Mouse (Mus musculus) forebrain, postnatal 0 days (tissue): ENCODE measurements around the gene Fam172a. TPM values are rescaled to one million over a fixed set of nuclear protein-coding genes. Genes with fewer than 3 reads are reported as not detected.
"Not testable (repeated sequence)": the region's sequence is repeated elsewhere in the genome, so short reads cannot be mapped to it uniquely, and the experiment has no call there.

ENCODE experiments used
- ATAC-seq: fragments of 200-750 bp; cut with Nextera tagmentation; 2 replicates; pipeline ENCODE4 v1.8.0; 2017; ENCODE audit warnings: mild to moderate bottlenecking, moderate library complexity
- DNase-seq: peaks from one replicate; pipeline ENCODE4 v3.0.0-alpha.2; 2015
- H3K27ac ChIP-seq: fragments of 300-500 bp; sonication (generic); 2 replicates; pipeline ENCODE4 v1.5.1; 2014; ENCODE audit warnings: low read depth, mild to moderate bottlenecking, antibody characterized with exemption, low read length, moderate library complexity, mixed read lengths
- H3K27me3 ChIP-seq: fragments of 300-500 bp; sonication (generic); 2 replicates; pipeline ENCODE4 v1.6.1; 2014; ENCODE audit warnings: mild to moderate bottlenecking, low read length, mixed read lengths; ENCODE audit not compliant: insufficient read depth
- H3K36me3 ChIP-seq: fragments of 300-500 bp; sonication (generic); 2 replicates; pipeline ENCODE4 v1.6.1; 2014; ENCODE audit warnings: mild to moderate bottlenecking, moderate library complexity; ENCODE audit not compliant: insufficient read depth
- H3K4me1 ChIP-seq: fragments of 300-500 bp; sonication (generic); 2 replicates; pipeline ENCODE4 v1.6.1; 2014; ENCODE audit warnings: antibody characterized with exemption; ENCODE audit not compliant: insufficient read depth
- H3K4me2 ChIP-seq: fragments of 300-500 bp; sonication (generic); 2 replicates; pipeline ENCODE4 v1.6.1; 2014; ENCODE audit warnings: low read depth, mild to moderate bottlenecking, moderate library complexity
- H3K4me3 ChIP-seq: fragments of 300-500 bp; sonication (generic); 2 replicates; pipeline ENCODE4 v1.5.1; 2014; ENCODE audit warnings: low read depth, low read length, mixed read lengths
- H3K9ac ChIP-seq: fragments of 300-500 bp; sonication (generic); 2 replicates; pipeline ENCODE4 v1.6.1; 2014; ENCODE audit warnings: mild to moderate bottlenecking
- H3K9me3 ChIP-seq: fragments of 300-500 bp; sonication (generic); 2 replicates; pipeline ENCODE4 v1.6.1; 2016; ENCODE audit warnings: low read length
- CTCF ChIP-seq: sonication (generic); IDR thresholded peaks from 2 replicates; pipeline ENCODE4 v1.5.1; 2016; ENCODE audit warnings: antibody characterized with exemption, control low read depth, low read depth
- WGBS: fragments of 180-500 bp; shearing (Covaris S2); extraction: QIAGEN DNeasy Blood & Tissue Kit; methylation state at CpG from one replicate; pipeline ENCODE4 v1.1.7; 2014; 5-methylcytosine and 5-hydroxymethylcytosine counted together
- polyA plus RNA-seq: library from polyadenylated mRNA; unstranded; fragments of >200 nt; fragmentation: Nextera tagmentation; extraction: Ambion mirVana; gene quantifications from 2 replicates; pipeline ENCODE4 v1.2.1, GENCODE M21; 2015
- total RNA-seq: library from RNA; depleted of rRNA; stranded (reverse); fragments of >200 nt; gene quantifications from 2 replicates; pipeline ENCODE4 v1.2.3, GENCODE M21; 2014; rRNA removed

The Fam172a gene
- total RNA-seq, result 35.5 and 38.6 TPM in 2 replicates
- polyA plus RNA-seq, result 49.4 and 51.7 TPM in 2 replicates

DNA sequence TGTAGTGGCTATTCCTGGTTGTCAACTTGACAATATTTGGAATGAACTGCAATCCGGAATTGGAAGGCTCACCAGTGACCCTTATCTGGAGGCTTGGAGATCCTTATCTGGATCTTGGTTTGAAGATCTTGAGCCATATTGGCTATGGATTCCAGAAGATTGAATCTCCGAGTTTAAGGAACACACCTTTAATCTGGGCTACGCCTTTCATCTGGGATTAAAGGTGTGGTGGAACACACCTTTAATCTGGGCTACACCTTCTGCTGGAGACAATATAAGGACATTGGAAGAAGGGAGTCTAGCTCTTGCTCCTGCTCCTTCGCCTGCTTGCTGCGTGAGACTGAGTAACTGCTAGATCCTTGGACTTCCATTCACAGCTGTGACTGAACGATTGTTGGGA, at the start of gene Fam172a:
Fam172a (plus strand) TSS at position 301 of the 400 bp plus-strand sequence.
- WGBS, result no CpG with 5 or more reads among the region's 6 CpGs
- H3K4me3 ChIP-seq, H3K36me3 ChIP-seq: not testable (repeated sequence)

DNA sequence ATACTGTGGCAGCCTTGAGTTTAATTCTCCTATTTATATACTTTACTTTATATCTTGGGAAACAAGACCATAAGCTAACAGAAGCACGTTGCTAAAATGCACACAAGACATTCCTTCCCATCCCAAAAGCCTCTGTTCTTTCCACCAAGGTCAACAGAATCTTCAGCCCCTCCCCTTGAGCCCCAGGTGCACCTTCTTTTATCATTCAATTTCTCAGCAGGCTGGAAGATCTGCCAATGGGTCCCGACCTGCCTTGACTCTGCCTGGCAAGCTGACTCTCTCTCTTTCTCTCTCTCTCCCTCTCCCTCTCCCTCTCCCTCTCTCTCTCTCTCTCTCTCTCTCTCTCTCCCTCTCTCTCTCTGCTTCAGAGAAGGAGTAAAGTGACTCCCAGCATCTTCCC, 13.2 kb upstream of the Fam172a start:
- Histone ChIP-seq H3K27ac (no peak overlapping the region), H3K36me3 (no peaks in the 10 kb centered on the region), H3K9ac (no peak overlapping the region), H3K9me3 (no peaks in the 10 kb centered on the region), H3K4me1 (no peaks in the 10 kb centered on the region), H3K27me3 (no peaks in the 10 kb centered on the region), H3K4me3 (no peak overlapping the region), H3K4me2 (no peak overlapping the region)
- TF ChIP-seq CTCF, result no peak
- ATAC-seq, result no peak
- 39% methylated on average over 2 of the region's 2 CpGs for WGBS
- no peak for DNase-seq

More for the DNA sequence above, at the start of gene Fam172a:
- ATAC-seq, H3K27me3 ChIP-seq, H3K9me3 ChIP-seq, DNase-seq, H3K4me1 ChIP-seq, H3K4me2 ChIP-seq, H3K27ac ChIP-seq, H3K9ac ChIP-seq: not testable (repeated sequence)

DNA sequence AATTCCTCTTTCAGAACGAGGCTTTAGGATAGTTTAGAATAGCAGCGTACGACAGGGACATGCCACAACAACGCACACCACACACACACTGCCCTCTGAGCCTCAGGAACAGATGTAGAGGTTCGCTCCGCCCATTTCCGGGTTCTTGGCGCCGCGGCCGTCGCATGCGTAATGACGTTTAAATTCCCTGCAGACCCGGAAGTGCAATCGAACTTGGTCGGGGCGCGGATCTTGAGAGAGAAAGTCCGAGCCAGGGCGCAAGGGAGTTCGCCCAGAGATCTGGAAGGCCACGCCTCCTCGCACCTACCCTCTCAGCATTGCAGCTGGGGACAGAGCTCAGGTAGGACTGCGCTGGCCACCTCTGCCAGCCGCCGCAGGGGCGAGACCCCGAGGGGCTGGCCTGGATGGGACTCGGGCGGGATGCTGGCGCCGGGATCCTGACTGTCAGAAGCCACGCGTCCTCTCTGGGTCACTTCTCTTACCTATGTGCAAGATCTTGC, 6.7 kb downstream of the Fam172a start:
- DNase-seq, result peak; percentile 95
- TF ChIP-seq CTCF, result no peak
- H3K9ac ChIP-seq, result peak overlapping the region; percentile 58
- H3K4me2 ChIP-seq, result peak overlapping the region; percentile 81
- H3K36me3 ChIP-seq, result no peaks in the 10 kb centered on the region
- peak overlapping the region; percentile 81 for H3K4me3 ChIP-seq
- peak overlapping the region; percentile 64; the same call in 1 of the 2 replicates for H3K27ac ChIP-seq
- no peaks in the 10 kb centered on the region for H3K9me3 ChIP-seq
- H3K27me3 ChIP-seq, result no peaks in the 10 kb centered on the region
- H3K4me1 ChIP-seq, result peaks cover 9% of the 10 kb centered on the region
- under 1% methylated on average over 35 of the region's 35 CpGs for WGBS
- ATAC-seq, result peak; percentile 99

DNA sequence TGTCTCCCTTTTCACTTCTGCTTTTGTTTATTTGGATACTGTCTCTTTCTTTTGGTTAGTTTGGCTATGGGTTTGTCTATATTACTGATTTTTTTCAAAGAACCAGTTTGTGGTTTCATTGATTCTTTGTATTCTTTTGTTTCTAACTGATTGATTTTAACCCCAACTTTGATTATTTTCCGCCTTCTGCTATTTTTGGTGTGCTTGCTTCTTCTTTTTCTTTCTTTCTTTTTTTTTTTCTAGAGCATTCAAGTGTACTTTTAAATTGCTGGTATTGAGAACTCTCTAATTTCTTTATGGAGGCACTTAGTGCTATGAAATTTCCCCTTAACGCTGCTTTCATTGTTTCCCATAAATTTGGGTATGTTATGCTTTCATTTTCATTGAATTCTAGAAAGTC, 15.7 kb downstream of the Fam172a start:
- TF ChIP-seq CTCF, result no peak
- Histone ChIP-seq H3K4me1 (no peaks in the 10 kb centered on the region), H3K36me3 (no peaks in the 10 kb centered on the region), H3K9me3 (no peaks in the 10 kb centered on the region), H3K27ac (no peak overlapping the region), H3K4me2 (no peak overlapping the region), H3K9ac (no peak overlapping the region), H3K4me3 (no peak overlapping the region), H3K27me3 (no peaks in the 10 kb centered on the region)
- DNase-seq, result no peak
- no peak for ATAC-seq
- WGBS, result 93% methylated on average over 2 of the region's 2 CpGs

DNA sequence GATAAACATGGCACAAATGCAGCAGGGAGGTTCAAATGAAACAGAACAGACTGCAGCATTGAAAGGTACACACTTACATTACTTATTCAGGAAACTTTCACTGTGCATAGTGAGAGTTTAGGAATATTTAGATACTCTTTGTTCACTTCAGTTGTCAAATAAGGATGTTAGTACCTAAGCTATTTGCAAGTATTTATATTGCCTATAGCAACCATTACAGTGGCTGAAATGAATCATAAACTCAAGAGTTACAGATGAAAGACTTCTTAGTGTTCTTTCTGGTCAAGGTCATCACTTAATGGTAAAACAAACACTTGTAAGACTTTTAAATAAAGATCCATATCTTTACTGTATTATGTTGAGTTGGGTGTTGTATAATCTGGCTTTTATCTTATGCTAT, 41.0 kb downstream of the Fam172a start:
- no peak overlapping the region for H3K4me2 ChIP-seq
- DNase-seq, result no peak
- H3K9ac ChIP-seq, result no peak overlapping the region
- no peak overlapping the region for H3K4me3 ChIP-seq
- H3K36me3 ChIP-seq, result no peaks in the 10 kb centered on the region
- ATAC-seq, result no peak
- no peaks in the 10 kb centered on the region for H3K9me3 ChIP-seq
- H3K27me3 ChIP-seq, result no peaks in the 10 kb centered on the region
- no peak overlapping the region for H3K27ac ChIP-seq
- no peaks in the 10 kb centered on the region for H3K4me1 ChIP-seq
- TF ChIP-seq CTCF, result no peak

DNA sequence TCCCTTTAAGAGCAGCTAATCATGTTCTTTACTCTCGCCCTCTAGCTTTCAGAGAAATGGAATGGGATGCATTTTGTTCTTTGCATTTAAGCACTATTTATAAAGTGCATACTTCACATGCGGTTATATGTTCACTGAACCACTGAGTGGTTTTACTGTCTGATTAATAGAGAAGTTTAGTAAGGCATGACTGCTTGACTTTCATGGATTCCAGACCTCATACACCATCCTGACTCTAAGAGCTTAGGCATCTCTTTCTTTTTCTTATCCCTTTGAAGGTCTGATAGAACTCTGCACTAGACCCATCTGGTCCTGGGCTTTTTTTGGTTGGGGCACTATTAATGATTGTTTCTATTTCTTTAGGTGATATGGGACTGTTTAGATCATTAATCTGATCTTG, 75.8 kb downstream of the Fam172a start:
- ATAC-seq, result no peak
- no peaks in the 10 kb centered on the region for H3K9me3 ChIP-seq
- no peak for DNase-seq
- no peaks in the 10 kb centered on the region for H3K36me3 ChIP-seq
- no peaks in the 10 kb centered on the region for H3K27me3 ChIP-seq
- no peak for TF ChIP-seq CTCF
- no peak overlapping the region for H3K9ac ChIP-seq
- no peak overlapping the region for H3K4me2 ChIP-seq
- H3K4me1 ChIP-seq, result no peaks in the 10 kb centered on the region
- H3K27ac ChIP-seq, result no peak overlapping the region
- WGBS, result 86% methylated on average over 2 of the region's 2 CpGs
- H3K4me3 ChIP-seq, result no peak overlapping the region

DNA sequence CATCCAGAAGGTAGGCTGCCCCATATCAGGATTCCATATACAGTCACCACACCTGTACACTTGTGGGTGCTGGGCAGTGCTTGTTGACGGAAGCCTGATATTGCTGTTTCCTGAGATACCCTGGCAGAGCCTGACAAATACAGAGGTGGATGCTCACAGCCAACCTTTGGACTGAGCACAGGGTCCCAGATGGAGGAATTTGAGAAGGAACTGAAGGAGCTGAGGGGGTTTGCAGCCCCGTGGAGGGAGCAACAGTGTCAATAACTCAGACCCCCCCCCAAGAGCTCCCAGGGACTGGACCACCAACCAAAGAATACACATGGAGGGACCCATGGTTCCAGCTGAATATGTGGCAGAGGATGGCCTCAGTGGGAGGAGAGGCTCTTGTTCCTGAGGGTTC, 105.5 kb downstream of the Fam172a start:
- H3K4me2 ChIP-seq, ATAC-seq, H3K9me3 ChIP-seq, H3K4me3 ChIP-seq, H3K27ac ChIP-seq, H3K27me3 ChIP-seq, DNase-seq, H3K4me1 ChIP-seq, H3K9ac ChIP-seq, H3K36me3 ChIP-seq: not testable (repeated sequence)
- WGBS, result 92% methylated on average over 2 of the region's 2 CpGs

DNA sequence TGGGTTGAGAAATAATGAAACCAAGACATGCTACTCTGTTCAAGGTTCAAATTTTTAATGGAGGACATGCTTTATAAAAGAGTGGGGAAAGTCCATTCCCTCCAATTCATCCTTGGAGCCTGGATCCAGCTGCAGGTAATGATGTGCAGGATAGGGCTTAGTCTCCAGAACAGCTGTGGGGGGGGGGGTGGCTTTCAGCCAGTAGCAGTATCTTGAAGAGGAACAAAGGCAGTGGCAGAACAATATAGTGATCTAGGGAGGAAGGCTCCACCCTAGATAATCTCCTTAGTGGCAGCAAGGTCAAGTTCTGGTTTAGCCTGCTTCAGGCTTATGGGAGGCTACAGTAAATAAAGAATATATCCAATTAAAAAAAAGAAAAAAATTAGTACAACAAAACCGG, 108.6 kb downstream of the Fam172a start:
- no peak for ATAC-seq
- 84% methylated on average over 1 of the region's 1 CpGs for WGBS
- no peak for TF ChIP-seq CTCF

More for the DNA sequence above, 108.6 kb downstream of the Fam172a start:
- Histone ChIP-seq H3K27ac (no peak overlapping the region), H3K9ac (no peak overlapping the region), H3K27me3 (no peaks in the 10 kb centered on the region), H3K9me3 (no peaks in the 10 kb centered on the region), H3K36me3 (no peaks in the 10 kb centered on the region), H3K4me2 (no peak overlapping the region), H3K4me3 (no peak overlapping the region), H3K4me1 (no peaks in the 10 kb centered on the region)
- no peak for DNase-seq
